Mouse (Mus musculus) cortical plate, adult 2 months (tissue): ENCODE measurements at regions not wholly inside any gene's neighbourhood (a gene's known extent, or its start where the extent isn't known, plus 50 kb on each side); places are given as distances from the start of the nearest gene placed in this dataset.

ENCODE experiments used
- CTCF ChIP-seq: fragments of 200-500 bp; IDR thresholded peaks from 2 replicates; pipeline ENCODE4 v1.5.1; 2011; ENCODE audit warnings: mild to moderate bottlenecking, control low read depth, low read length; ENCODE audit not compliant: insufficient read depth; ENCODE audit errors: extremely low read depth
- POLR2A ChIP-seq: fragments of 200-500 bp; IDR thresholded peaks from 2 replicates; pipeline ENCODE4 v1.6.1; 2011; ENCODE audit warnings: mild to moderate bottlenecking, low read length, control low read depth; ENCODE audit not compliant: insufficient read depth; ENCODE audit errors: extremely low read depth

GRCm38 (mm10) chr1:183756716-183757115 lies 256.4 kb upstream of the Dusp10 start:
- TF ChIP-seq CTCF (no peak), POLR2A (no peak)
